Mouse (Mus musculus) left cerebral cortex, postnatal 14 days (tissue): ENCODE data around the gene Mettl8. TPM values are rescaled to one million over a fixed set of nuclear protein-coding genes. Genes with fewer than 3 reads are reported as not detected.
A peak's percentile ranks its signal among the peaks of the same experiment; 100 is the strongest.

Source experiments
- DNase-seq, 2 experiments: peaks; one replicate each; pipeline ENCODE4 v3.0.0; 2021 to 2022; ENCODE audit warnings: low spot score in 2 of 2, mixed read lengths in 1 of 2
- intact Hi-C: fragments of 180-260 bp; cut with DNase I; formaldehyde crosslinking; loops from one replicate; pipeline ENCODE4 v1.15.1; 2025
- total RNA-seq, 2 experiments: library from RNA; stranded (reverse); gene quantifications; 2 replicates each; pipeline ENCODE4 v1.2.3; 2021

Mettl8 gene
- total RNA-seq, 2 experiments from 2014 or later = 12.5 to 12.7 TPM

- intact Hi-C loops = loop anchor here (2.0 to 5.0 kb wide), 3 partner anchors 212 to 335 kb away; partner anchors contain the start of gene Tlk1
- peak; percentile 88 to 90 for DNase-seq
Observed at GRCm38 (mm10) chr2:71039522-71040121, 15.8 kb downstream of the Mettl8 start.

- DNase-seq = no peak
- intact Hi-C loops = loop anchor here (5.0 kb wide), 2 partner anchors 210 to 255 kb away; partner anchors contain the start of gene Tlk1
Observed at GRCm38 (mm10) chr2:71037447-71037846, 17.9 kb downstream of the Mettl8 start.

- intact Hi-C loops = no loop called here
- DNase-seq = no peak
Observed at GRCm38 (mm10) chr2:71033987-71034386, 21.4 kb downstream of the Mettl8 start.

DNA sequence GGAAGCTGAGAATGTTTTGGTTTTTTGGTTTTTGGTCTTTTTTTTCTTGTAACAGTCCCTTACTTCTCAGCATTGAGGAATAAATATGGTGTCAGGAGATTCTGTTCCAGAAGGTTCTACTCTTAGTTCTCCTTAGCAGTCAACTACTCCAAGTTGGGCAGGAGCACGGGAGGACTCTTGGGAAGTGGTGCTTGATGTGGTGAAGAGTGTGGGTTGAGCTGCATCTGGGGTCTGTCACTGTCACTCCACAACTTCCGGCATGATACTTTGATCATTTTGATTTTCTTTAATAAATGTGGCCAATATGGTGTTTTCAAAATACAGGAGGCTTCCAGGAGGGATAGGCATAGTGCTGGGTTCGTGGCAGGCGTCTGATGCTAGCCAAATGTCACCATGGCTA, 22.4 kb downstream of the Mettl8 start:
- intact Hi-C loops = no loop called here
- no peak for DNase-seq

- intact Hi-C loops = no loop called here
- DNase-seq = no peak
Observed at GRCm38 (mm10) chr2:71031973-71032794, 23.2 kb downstream of the Mettl8 start.

GRCm38 (mm10) chr2:71030663-71031062, 24.7 kb downstream of the Mettl8 start:
- no peak for DNase-seq
- intact Hi-C loops = no loop called here

DNA sequence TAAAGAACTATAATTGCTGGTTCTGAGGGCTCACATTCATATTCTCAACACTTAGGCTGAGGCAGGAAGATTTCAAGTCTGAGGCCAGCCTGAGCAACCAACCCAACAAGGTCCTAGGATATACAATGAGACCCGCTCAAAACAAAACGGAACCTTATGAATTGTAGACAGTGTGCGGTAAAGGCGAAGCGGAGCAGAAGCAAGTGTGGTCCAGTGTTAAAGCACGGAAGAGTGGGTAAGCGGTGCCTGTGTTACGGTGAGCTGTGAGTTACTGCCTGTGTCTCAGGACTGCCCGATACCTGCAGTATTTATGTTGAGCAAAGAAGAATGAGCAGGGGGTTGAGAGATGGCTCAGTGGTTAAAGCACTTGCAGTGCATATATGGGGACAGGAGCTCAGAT, 27.8 kb downstream of the Mettl8 start:
- intact Hi-C loops = no loop called here
- no peak for DNase-seq

DNA sequence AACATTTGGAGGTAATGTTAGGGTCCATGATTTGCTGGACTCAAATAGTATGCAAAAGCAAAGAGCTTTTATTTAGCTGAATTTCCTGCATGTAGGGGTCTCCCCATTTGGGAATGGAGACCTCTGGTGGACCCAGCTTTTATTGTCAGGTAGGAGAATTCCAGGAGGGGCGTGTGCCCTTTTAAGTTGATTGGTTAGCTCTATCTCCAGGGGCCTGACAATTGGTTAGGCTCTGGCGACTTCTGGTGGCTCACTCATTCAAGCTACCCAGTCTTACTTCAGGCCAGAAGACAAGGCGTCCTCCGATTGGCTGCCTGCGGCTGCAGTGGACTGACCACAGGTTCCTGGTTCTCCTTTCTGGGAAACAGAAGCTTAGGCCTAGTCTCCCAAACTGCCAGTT, 28.6 kb downstream of the Mettl8 start:
- DNase-seq = peak in 1 of 2 experiments; percentile 38
- intact Hi-C loops = no loop called here

DNA sequence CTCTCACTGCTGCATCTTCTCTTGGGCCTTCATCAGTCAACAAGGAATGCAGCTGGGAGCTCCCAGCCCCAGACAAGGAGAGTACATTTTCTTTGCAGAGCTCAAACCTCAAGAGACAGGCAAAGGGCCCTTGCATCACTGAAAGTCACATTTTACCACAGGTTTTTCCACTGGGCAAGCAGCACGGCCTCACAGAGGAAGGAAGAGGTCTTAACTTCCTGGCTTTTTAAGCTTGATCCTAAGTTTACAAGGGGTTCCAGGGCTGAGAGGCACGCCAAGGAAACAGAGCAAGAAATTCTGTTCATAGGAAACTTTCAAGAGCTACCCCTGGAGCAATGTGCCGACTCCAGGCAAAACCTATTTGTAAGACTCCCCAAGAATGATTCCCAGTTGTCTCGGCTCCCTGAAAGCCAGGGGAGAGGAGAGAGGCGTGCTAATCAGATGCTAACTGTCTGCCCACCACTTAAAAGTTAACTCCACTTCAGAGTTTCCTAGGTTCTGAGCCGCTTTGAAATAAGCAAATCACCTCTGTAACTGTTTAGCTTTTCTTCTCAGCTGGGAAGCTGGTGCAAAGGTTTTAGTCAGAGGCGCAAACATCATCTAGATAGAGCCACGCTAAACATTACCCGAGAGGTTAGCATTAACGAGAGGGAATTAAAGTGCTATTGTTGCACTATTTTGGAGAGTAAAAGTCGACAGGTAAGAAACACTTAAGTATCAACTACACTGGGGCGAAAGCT, 29.6 kb downstream of the Mettl8 start:
- intact Hi-C loops = no loop called here
- DNase-seq = no peak

DNA sequence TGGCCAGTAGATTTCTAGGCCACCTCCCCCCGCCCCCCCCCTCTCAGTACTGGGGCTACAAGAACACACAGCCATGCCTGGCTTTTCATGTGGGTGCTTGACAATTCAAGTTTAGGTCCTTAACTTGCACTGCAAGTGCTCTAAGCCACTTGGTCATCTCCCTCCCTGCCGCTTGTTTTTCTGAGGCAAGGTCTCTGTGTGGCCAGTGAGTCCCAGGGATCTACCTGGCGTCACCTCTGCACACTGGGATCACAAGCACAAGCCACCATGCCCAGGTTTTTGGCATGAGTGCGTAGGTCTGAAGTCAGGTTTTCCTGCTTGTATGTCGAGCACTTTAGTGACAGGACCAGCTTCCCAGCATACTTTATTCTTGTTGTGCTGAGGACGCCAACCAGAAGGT, 31.4 kb downstream of the Mettl8 start:
- DNase-seq = no peak
- intact Hi-C loops = no loop called here

DNA sequence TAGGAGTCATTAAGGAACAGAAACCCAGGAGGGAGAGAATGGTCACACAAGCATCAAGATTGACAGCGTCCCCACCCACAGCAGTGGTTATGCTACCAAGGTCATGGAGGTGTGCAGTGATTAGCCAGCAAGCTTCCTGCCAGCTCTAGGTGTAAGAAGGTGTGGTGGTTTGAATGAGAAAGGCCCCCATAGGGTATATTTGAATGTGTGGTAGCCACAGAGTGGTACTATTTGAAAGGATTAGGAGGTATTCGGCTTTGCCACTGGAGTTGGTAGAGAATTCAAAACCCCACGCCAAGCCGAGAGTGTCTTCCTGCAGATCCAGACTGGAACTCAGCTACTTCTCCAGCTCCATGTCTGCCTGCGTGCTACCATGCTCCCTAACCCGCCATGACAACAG, 32.4 kb downstream of the Mettl8 start:
- intact Hi-C loops = no loop called here
- no peak for DNase-seq

DNA sequence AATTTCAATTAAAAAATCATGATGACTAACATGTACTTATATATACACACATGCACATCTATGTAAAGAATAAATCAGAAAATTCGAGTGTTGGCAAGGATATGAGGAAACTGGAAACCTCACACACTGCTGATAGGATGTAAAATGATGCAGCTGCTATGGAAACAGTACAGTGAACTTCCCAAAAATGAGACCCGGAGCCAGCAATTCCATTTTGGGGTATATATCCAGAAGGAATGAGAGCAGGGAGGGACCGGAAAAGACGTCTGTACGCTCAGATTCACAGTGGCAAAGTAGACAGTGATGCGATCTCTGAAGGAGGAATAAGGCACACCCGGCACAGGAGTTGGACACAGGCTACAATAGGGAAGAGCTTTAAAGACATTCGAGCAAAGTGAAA, 34.7 kb downstream of the Mettl8 start:
- intact Hi-C loops = no loop called here
- peak; percentile 39 to 79 for DNase-seq

- DNase-seq = no peak
- intact Hi-C loops = no loop called here
Observed at GRCm38 (mm10) chr2:71019704-71020375, 35.5 kb downstream of the Mettl8 start.

GRCm38 (mm10) chr2:71019277-71019676, 36.1 kb downstream of the Mettl8 start:
- intact Hi-C loops = no loop called here
- peak in 1 of 2 experiments; percentile 26 for DNase-seq

DNA sequence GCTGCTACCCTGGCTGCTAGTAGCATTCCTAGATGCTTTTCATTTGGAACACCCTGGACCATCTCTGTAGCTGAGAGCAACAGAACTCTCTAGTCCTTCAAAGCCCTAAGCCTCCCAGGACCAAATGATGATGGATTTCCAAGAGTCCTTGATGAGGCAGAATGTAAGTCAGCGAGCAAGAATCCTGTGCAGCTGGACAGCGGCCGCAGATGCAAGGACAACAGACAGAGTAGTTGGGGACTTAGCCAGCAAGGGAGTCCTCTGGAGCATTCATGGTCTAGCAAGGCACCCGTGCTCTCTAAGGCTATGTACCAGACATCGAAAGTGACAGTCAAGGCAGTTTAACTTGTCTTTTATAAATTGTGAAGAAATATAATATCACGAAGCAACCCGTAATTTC, 41.9 kb downstream of the Mettl8 start:
- intact Hi-C loops = no loop called here

GRCm38 (mm10) chr2:71011816-71012215, 43.6 kb downstream of the Mettl8 start:
- intact Hi-C loops = no loop called here
- no peak for DNase-seq

More for the DNA sequence above, 41.9 kb downstream of the Mettl8 start:
- DNase-seq = no peak

GRCm38 (mm10) chr2:71004354-71004753, 51.0 kb downstream of the Mettl8 start:
- intact Hi-C loops = no loop called here
- DNase-seq = no peak

DNA sequence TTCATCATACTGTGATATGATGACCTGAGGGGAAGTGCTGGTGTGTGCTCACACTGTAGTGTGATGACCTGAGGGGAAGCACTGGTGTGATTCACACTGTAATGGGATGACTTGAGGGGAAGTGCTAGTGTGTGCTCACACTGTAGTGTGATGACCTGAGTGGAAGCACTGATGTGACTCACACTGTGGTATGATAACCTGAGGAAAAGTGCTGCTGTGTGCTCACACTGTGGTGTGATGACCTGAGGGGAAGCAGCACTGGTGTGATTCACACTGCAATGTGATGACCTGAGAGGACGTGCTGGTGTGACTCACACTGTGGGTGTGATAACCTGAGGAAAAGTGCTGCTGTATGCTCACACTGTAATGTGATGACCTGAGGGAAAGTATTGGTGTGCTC, 52.9 kb downstream of the Mettl8 start:
- intact Hi-C loops = no loop called here
- DNase-seq = no peak

- no peak for DNase-seq
- intact Hi-C loops = no loop called here
Observed at GRCm38 (mm10) chr2:70998771-70999170, 56.6 kb downstream of the Mettl8 start.

GRCm38 (mm10) chr2:70996438-70996837, 58.9 kb downstream of the Mettl8 start:
- intact Hi-C loops = no loop called here
- DNase-seq = no peak
